11 mouse cellular contexts compared by ENCODE assay signal in the genomic region with DNA sequence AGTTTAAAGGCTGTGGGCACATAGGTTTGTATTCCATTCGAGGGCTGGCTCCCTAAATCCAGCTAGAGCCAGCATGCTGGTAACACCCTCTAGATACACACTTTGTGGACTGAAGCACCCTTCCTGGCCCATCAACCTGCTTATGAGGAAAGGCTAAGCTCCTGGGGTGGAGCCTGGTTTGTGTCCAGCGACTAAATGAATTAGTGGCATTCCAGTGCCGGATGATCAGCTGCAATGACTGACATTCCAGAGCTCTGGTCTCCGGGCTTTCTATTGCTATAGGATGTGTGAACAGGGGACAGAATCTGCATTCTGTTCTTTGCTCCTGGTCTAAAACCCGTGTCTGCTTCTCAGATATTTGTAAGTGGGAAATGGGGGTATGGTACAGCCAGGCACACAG. TPM values are rescaled to one million over a fixed set of nuclear protein-coding genes. Genes with fewer than 3 reads are reported as not detected.
DNase-seq lines count a peak whose midpoint lies in the region; ATAC-seq and TF ChIP-seq lines count a peak whose summit lies in the region.
"Had no signal": no experiment of that assay in that cellular context is flagged by ENCODE, and none has a peak within 500 bp of the region (broad histone marks: within the 10 kb centered on the region; RNA-seq: fewer than 3 reads in every experiment).

No protein-coding gene starts in this region.

- peak overlapping the region; percentile 18; the same call in 1 of the 2 replicates for H3K9ac ChIP-seq in forebrain, postnatal 0 days
- no peak overlapping the region for H3K9ac ChIP-seq in forebrain, embryonic 12.5 days
- H3K9ac ChIP-seq in lung, postnatal 0 days (replicated peaks; ENCODE audit: low read depth), result no peak overlapping the region
- H3K9ac ChIP-seq in kidney, embryonic 16.5 days (replicated peaks; ENCODE audit: low read length), result no peak overlapping the region
- no peak overlapping the region for H3K9ac ChIP-seq in stomach, embryonic 15.5 days
- H3K9ac ChIP-seq: liver, embryonic 13.5 days had no signal

- H3K4me3 ChIP-seq in forebrain, postnatal 0 days (ENCODE audit: low read depth, low read length), result no peak overlapping the region
- no peak overlapping the region for H3K4me3 ChIP-seq in forebrain, embryonic 12.5 days (replicated peaks)
- H3K4me3 ChIP-seq in lung, postnatal 0 days (ENCODE audit: low read depth, low read length), result no peak overlapping the region
- H3K4me3 ChIP-seq in kidney, embryonic 16.5 days (ENCODE audit: low read length), result no peak overlapping the region
- H3K4me3 ChIP-seq in stomach, embryonic 15.5 days (replicated peaks), result no peak overlapping the region
- H3K4me3 ChIP-seq: erythroblast, embryonic 14.5 days; liver, embryonic 13.5 days had no signal

- 30% methylated on average over 5 of the region's 5 CpGs for WGBS in forebrain, postnatal 0 days
- 41% methylated on average over 5 of the region's 5 CpGs for WGBS in forebrain, embryonic 12.5 days
- WGBS in lung, postnatal 0 days, result 17% methylated on average over 5 of the region's 5 CpGs
- 26% methylated on average over 5 of the region's 5 CpGs for WGBS in kidney, embryonic 16.5 days
- WGBS in stomach, embryonic 15.5 days, result 16% methylated on average over 5 of the region's 5 CpGs

- no peak for TF ChIP-seq CTCF in forebrain, postnatal 0 days (IDR thresholded peaks at IDR 0.05; ENCODE audit: low read depth)
- no peak for TF ChIP-seq CTCF in lung, postnatal 0 days (IDR thresholded peaks at IDR 0.05)

- H3K27ac ChIP-seq in forebrain, postnatal 0 days (ENCODE audit: low read depth, low read length), result no peak overlapping the region
- H3K27ac ChIP-seq in forebrain, embryonic 12.5 days, result no peak overlapping the region
- H3K27ac ChIP-seq in lung, postnatal 0 days (ENCODE audit: low read length), result no peak overlapping the region
- no peak overlapping the region for H3K27ac ChIP-seq in kidney, embryonic 16.5 days (ENCODE audit: low read length)
- H3K27ac ChIP-seq in stomach, embryonic 15.5 days, result peak overlapping the region; percentile 8; the same call in 1 of the 2 replicates
- H3K27ac ChIP-seq: liver, embryonic 13.5 days had no signal

- peak overlapping the region; percentile 26 for H3K4me2 ChIP-seq in forebrain, postnatal 0 days (ENCODE audit: low read depth)
- no peak overlapping the region for H3K4me2 ChIP-seq in forebrain, embryonic 12.5 days
- H3K4me2 ChIP-seq in lung, postnatal 0 days (replicated peaks; ENCODE audit: low read depth, low read length), result no peak overlapping the region
- 0 out of 2 replicates have a peak overlapping the region, but pooled peaks have one; percentile 5 for H3K4me2 ChIP-seq in kidney, embryonic 16.5 days (replicated peaks; ENCODE audit: low read depth, low read length)
- H3K4me2 ChIP-seq in stomach, embryonic 15.5 days, result no peak overlapping the region
- H3K4me2 ChIP-seq: liver, embryonic 13.5 days had no signal

- H3K27me3 ChIP-seq in forebrain, postnatal 0 days (ENCODE audit: insufficient read depth, low read length), result no peaks in the 10 kb centered on the region
- no peaks in the 10 kb centered on the region for H3K27me3 ChIP-seq in forebrain, embryonic 12.5 days
- H3K27me3 ChIP-seq in lung, postnatal 0 days (replicated peaks; ENCODE audit: insufficient read depth, low read length), result no peaks in the 10 kb centered on the region
- H3K27me3 ChIP-seq in kidney, embryonic 16.5 days (ENCODE audit: insufficient read depth, low read length), result no peaks in the 10 kb centered on the region
- H3K27me3 ChIP-seq in stomach, embryonic 15.5 days (replicated peaks), result no peaks in the 10 kb centered on the region
- H3K27me3 ChIP-seq: liver, embryonic 13.5 days had no signal

- no peak for DNase-seq in forebrain, postnatal 0 days
- peak; percentile 44 for DNase-seq in lung, postnatal 0 days (ENCODE audit: low spot score)
- no peak for DNase-seq in lung, postnatal 4 days
- no peak for DNase-seq in spleen, postnatal 4 days (ENCODE audit: low spot score in 2 of 2)
- DNase-seq: liver, embryonic 13.5 days had no signal

- H3K9me3 ChIP-seq in forebrain, postnatal 0 days (ENCODE audit: low read length), result no peaks in the 10 kb centered on the region
- no peaks in the 10 kb centered on the region for H3K9me3 ChIP-seq in forebrain, embryonic 12.5 days
- no peaks in the 10 kb centered on the region for H3K9me3 ChIP-seq in lung, postnatal 0 days (ENCODE audit: low read length)
- no peaks in the 10 kb centered on the region for H3K9me3 ChIP-seq in kidney, embryonic 16.5 days (ENCODE audit: low read length)
- no peaks in the 10 kb centered on the region for H3K9me3 ChIP-seq in stomach, embryonic 15.5 days
- H3K9me3 ChIP-seq: liver, embryonic 13.5 days had no signal

- no peak for TF ChIP-seq EP300 in lung, postnatal 0 days (IDR thresholded peaks at IDR 0.05)

- no peaks in the 10 kb centered on the region for H3K36me3 ChIP-seq in forebrain, postnatal 0 days (ENCODE audit: insufficient read depth)
- no peaks in the 10 kb centered on the region for H3K36me3 ChIP-seq in forebrain, embryonic 12.5 days (replicated peaks)
- no peaks in the 10 kb centered on the region for H3K36me3 ChIP-seq in lung, postnatal 0 days (ENCODE audit: insufficient read depth, low read length)
- no peaks in the 10 kb centered on the region for H3K36me3 ChIP-seq in kidney, embryonic 16.5 days (ENCODE audit: insufficient read depth, low read length)
- no peaks in the 10 kb centered on the region for H3K36me3 ChIP-seq in stomach, embryonic 15.5 days
- H3K36me3 ChIP-seq: liver, embryonic 13.5 days had no signal

- ATAC-seq in forebrain, postnatal 0 days, result no peak
- ATAC-seq in forebrain, embryonic 12.5 days (ENCODE audit: low FRiP score), result no peak
- ATAC-seq in lung, postnatal 0 days, result peak; percentile 47
- ATAC-seq in kidney, embryonic 16.5 days (ENCODE audit: low FRiP score, low TSS enrichment), result no peak
- no peak for ATAC-seq in stomach, embryonic 15.5 days (ENCODE audit: insufficient read depth, low FRiP score, low read depth)
- no peak for ATAC-seq in monocyte, adult 5-6 weeks (replicated peaks; ENCODE audit: insufficient number of reproducible peaks, low FRiP score, low TSS enrichment, poor library complexity, severe bottlenecking)

- H3K4me1 ChIP-seq in forebrain, postnatal 0 days (ENCODE audit: insufficient read depth), result peaks cover 5% of the 10 kb centered on the region
- peaks cover 9% of the 10 kb centered on the region for H3K4me1 ChIP-seq in forebrain, embryonic 12.5 days
- H3K4me1 ChIP-seq in lung, postnatal 0 days (ENCODE audit: insufficient read depth, low read depth, low read length), result no peaks in the 10 kb centered on the region; the same call in 1 of the 2 replicates
- H3K4me1 ChIP-seq in kidney, embryonic 16.5 days (ENCODE audit: insufficient read depth, low read length), result peaks cover 19% of the 10 kb centered on the region
- 0 out of 2 replicates have a peak, but pooled peaks cover 7% of the 10 kb centered on the region for H3K4me1 ChIP-seq in stomach, embryonic 15.5 days
- H3K4me1 ChIP-seq: liver, embryonic 13.5 days had no signal

RNA-seq across cellular contexts. Expression of a gene that starts 5.0 kb away (rescaled TPM):
- 159 and 179 TPM in 2 replicates for total RNA-seq in forebrain, postnatal 0 days (2014; rRNA removed)
- polyA plus RNA-seq in forebrain, postnatal 0 days (2015; fragmentation: Nextera tagmentation; extraction: Ambion mirVana), result 348 and 400 TPM in 2 replicates
- 34.1 and 35.9 TPM in 2 replicates for polyA plus RNA-seq in forebrain, embryonic 12.5 days (2016; fragmentation: Nextera tagmentation; extraction: Ambion mirVana)
- polyA plus RNA-seq in lung, postnatal 0 days (2015; fragmentation: Nextera tagmentation; extraction: Ambion mirVana), result 0.60 and 0.73 TPM in 2 replicates
- polyA plus RNA-seq in kidney, embryonic 16.5 days (2015; fragmentation: Nextera tagmentation; extraction: Ambion mirVana), result 73.3 and 83.8 TPM in 2 replicates
- polyA plus RNA-seq in stomach, embryonic 15.5 days (2015; fragmentation: Nextera tagmentation; extraction: Ambion mirVana), result 40.5 and 41.0 TPM in 2 replicates
- total RNA-seq in monocyte, adult 5-6 weeks (2017), result not detected in 3 replicates
- polyA plus RNA-seq: erythroblast, embryonic 14.5 days had no signal

RNA-seq across cellular contexts. Expression of a gene that starts 28.9 kb away (rescaled TPM):
- 0.23 TPM in 1 of 2 replicates, not detected in the other for total RNA-seq in forebrain, postnatal 0 days (2014; rRNA removed)
- 0.08 and 0.16 TPM in 2 replicates for polyA plus RNA-seq in forebrain, postnatal 0 days (2015; fragmentation: Nextera tagmentation; extraction: Ambion mirVana)
- not detected in 2 replicates for polyA plus RNA-seq in forebrain, embryonic 12.5 days (2016; fragmentation: Nextera tagmentation; extraction: Ambion mirVana)
- polyA plus RNA-seq in lung, postnatal 0 days (2015; fragmentation: Nextera tagmentation; extraction: Ambion mirVana), result 0.93 and 1.3 TPM in 2 replicates
- 0.64 and 0.78 TPM in 2 replicates for polyA plus RNA-seq in kidney, embryonic 16.5 days (2015; fragmentation: Nextera tagmentation; extraction: Ambion mirVana)
- polyA plus RNA-seq in stomach, embryonic 15.5 days (2015; fragmentation: Nextera tagmentation; extraction: Ambion mirVana), result 1.2 TPM in 2 replicates
- total RNA-seq in monocyte, adult 5-6 weeks (2017), result 0.11 to 0.29 TPM in 2 of 3 replicates, not detected in the other
- polyA plus RNA-seq: erythroblast, embryonic 14.5 days; neural tube, embryonic 11.5 days had no signal

Comparison
In these comparisons a context has a peak if more than half of its experiments do, and no peak if none do; other contexts are left out.
1. H3K4me2 ChIP-seq: peak in forebrain, postnatal 0 days (single experiment) and kidney, embryonic 16.5 days (single experiment); none in forebrain, embryonic 12.5 days (single experiment), lung, postnatal 0 days (single experiment) and stomach, embryonic 15.5 days (single experiment).
2. RNA of a gene that starts 5.0 kb away (polyA plus RNA-seq): 348 to 400 TPM in forebrain, postnatal 0 days, 73.3 to 83.8 TPM in kidney, embryonic 16.5 days, 40.5 to 41.0 TPM in stomach, embryonic 15.5 days and 34.1 to 35.9 TPM in forebrain, embryonic 12.5 days; 0.60 to 0.73 TPM in lung, postnatal 0 days; every median in the first group is over 10 times any median in the second.